Mouse (Mus musculus) brain, embryonic 14.5 days (tissue): ENCODE measurements around the gene Trp63.

Experiments used
- CTCF ChIP-seq: fragments of 200-500 bp; IDR thresholded peaks from 2 replicates; pipeline ENCODE4 v1.5.1; 2012; ENCODE audit warnings: inconsistent platforms, mild to moderate bottlenecking, moderate library complexity, borderline replicate concordance; ENCODE audit not compliant: insufficient read depth, insufficient read length; ENCODE audit errors: extremely low read depth
- POLR2A ChIP-seq: fragments of 200-500 bp; IDR thresholded peaks from 2 replicates; pipeline ENCODE4 v1.6.1; 2012; ENCODE audit warnings: mild to moderate bottlenecking, inconsistent platforms, borderline replicate concordance; ENCODE audit not compliant: poor library complexity, insufficient read depth, insufficient read length, severe bottlenecking; ENCODE audit errors: extremely low read depth

GRCm38 (mm10) chr16:25663116-25663515, 20.4 kb upstream of the Trp63 start:
- TF ChIP-seq POLR2A: no peak
- no peak for TF ChIP-seq CTCF
